In the genomic region with DNA sequence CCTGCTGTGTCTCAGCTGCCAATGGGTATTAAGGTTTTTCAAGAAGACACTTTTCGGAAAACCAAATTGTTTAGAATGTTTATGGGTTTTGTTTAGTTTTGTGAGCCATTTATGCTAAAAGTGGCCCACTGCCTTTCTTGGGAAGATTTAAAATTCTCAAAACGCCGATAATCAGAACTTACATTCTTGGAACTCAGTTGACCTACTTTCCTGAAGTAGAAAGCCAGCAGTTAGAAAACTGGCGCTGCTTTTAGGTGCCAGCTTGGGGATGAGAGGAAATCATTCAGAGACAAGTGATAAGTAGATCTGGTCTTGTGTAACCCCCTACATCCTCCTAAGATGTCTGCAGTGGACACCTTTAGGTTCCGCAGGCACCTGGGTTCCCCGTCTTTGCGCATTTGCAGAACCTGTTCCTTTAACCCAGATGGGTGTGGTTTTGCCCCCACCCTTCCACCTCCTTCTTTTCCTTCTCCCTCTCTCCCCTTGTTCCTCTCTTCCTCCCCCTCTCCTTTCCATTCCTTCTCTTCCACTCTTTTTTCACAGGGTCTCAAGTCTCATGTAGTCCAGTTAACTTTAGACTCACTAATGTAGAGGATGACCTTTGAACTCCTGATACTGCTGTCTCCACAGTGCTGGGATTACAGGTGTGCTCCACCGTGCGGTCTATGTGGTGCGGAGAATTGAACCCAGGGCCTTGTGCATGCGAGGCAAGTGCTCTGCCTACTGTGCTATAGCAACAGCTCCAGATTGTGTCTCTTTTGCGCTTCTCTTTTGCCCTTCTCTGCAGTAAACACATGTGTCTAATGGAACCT, we compare ENCODE assay signal across 8 mouse cellular contexts. TPM values are rescaled to one million over a fixed set of nuclear protein-coding genes. Genes with fewer than 3 reads are reported as not detected.
DNase-seq lines count a peak whose midpoint lies in the region; ATAC-seq lines count a peak whose summit lies in the region.

No protein-coding gene starts in this region.

- H3K4me2 ChIP-seq in kidney, embryonic 16.5 days (replicated peaks; ENCODE audit: low read depth, low read length) = peak overlapping the region; percentile 67
- H3K4me2 ChIP-seq in hindbrain, embryonic 16.5 days (ENCODE audit: low read length) = peak overlapping the region; percentile 79

- H3K27me3 ChIP-seq in kidney, embryonic 16.5 days (ENCODE audit: insufficient read depth, low read length) = no peaks in the 10 kb centered on the region
- no peaks in the 10 kb centered on the region for H3K27me3 ChIP-seq in hindbrain, embryonic 16.5 days (replicated peaks; ENCODE audit: control insufficient read depth, insufficient read depth, low read length)
- no peaks in the 10 kb centered on the region for H3K27me3 ChIP-seq in midbrain, embryonic 10.5 days (ENCODE audit: low read depth, poor library complexity, severe bottlenecking)

- DNase-seq in kidney, adult 8-10 months = no peak
- DNase-seq in brain, adult 2 months (ENCODE audit: low read depth, low spot score) = peak; percentile 47
- no peak for DNase-seq in midbrain, embryonic 10.5 days (ENCODE audit: low spot score)
- no peak for DNase-seq in ovary, postnatal 14 days (ENCODE audit: low spot score)
- DNase-seq in gastrocnemius, postnatal 10 days = no peak

- no peak for ATAC-seq in kidney, embryonic 16.5 days (ENCODE audit: low FRiP score, low TSS enrichment)
- ATAC-seq in hindbrain, embryonic 16.5 days = no peak
- ATAC-seq in inflammation-experienced regulatory T-cells, adult 6 months = no peak

- peaks cover 37% of the 10 kb centered on the region for H3K4me1 ChIP-seq in kidney, embryonic 16.5 days (ENCODE audit: insufficient read depth, low read length)
- peaks cover 7% of the 10 kb centered on the region for H3K4me1 ChIP-seq in hindbrain, embryonic 16.5 days (ENCODE audit: control insufficient read depth, insufficient read depth, low read depth, low read length)
- H3K4me1 ChIP-seq in midbrain, embryonic 10.5 days = peaks cover 33% of the 10 kb centered on the region

- H3K9me3 ChIP-seq in kidney, embryonic 16.5 days (ENCODE audit: low read length) = no peaks in the 10 kb centered on the region
- H3K9me3 ChIP-seq in hindbrain, embryonic 16.5 days (ENCODE audit: control insufficient read depth, low read length) = no peaks in the 10 kb centered on the region
- H3K9me3 ChIP-seq in midbrain, embryonic 10.5 days (replicated peaks) = no peaks in the 10 kb centered on the region

- WGBS in kidney, embryonic 16.5 days = 67% methylated on average over 12 of the region's 12 CpGs
- WGBS in hindbrain, embryonic 16.5 days = 74% methylated on average over 12 of the region's 12 CpGs
- 77% methylated on average over 12 of the region's 12 CpGs for WGBS in midbrain, embryonic 10.5 days

- peak overlapping the region; percentile 93 for H3K9ac ChIP-seq in kidney, embryonic 16.5 days (replicated peaks; ENCODE audit: low read length)
- peak overlapping the region; percentile 96; the same call in 1 of the 2 replicates for H3K9ac ChIP-seq in hindbrain, embryonic 16.5 days (ENCODE audit: low read depth, low read length)

- no peaks in the 10 kb centered on the region for H3K36me3 ChIP-seq in kidney, embryonic 16.5 days (ENCODE audit: insufficient read depth, low read length)
- no peaks in the 10 kb centered on the region for H3K36me3 ChIP-seq in hindbrain, embryonic 16.5 days (ENCODE audit: control insufficient read depth, insufficient read depth, low read length)
- peaks cover 6% of the 10 kb centered on the region for H3K36me3 ChIP-seq in midbrain, embryonic 10.5 days

- peak overlapping the region; percentile 73 for H3K4me3 ChIP-seq in kidney, embryonic 16.5 days (ENCODE audit: low read length)
- H3K4me3 ChIP-seq in hindbrain, embryonic 16.5 days (ENCODE audit: low read length) = peak overlapping the region; percentile 84
- H3K4me3 ChIP-seq in midbrain, embryonic 10.5 days = peak overlapping the region; percentile 93

- peak overlapping the region; percentile 93; the same call in 1 of the 2 replicates for H3K27ac ChIP-seq in kidney, embryonic 16.5 days (ENCODE audit: low read length)
- no peak overlapping the region for H3K27ac ChIP-seq in hindbrain, embryonic 16.5 days (ENCODE audit: low read depth, low read length)
- no peak overlapping the region for H3K27ac ChIP-seq in midbrain, embryonic 10.5 days (replicated peaks)

RNA-seq across cellular contexts. Expression of gene Cmtm6, which starts 1.2 kb away (rescaled TPM):
- polyA plus RNA-seq in kidney, embryonic 16.5 days (2015; fragmentation: Nextera tagmentation; extraction: Ambion mirVana) = 67.0 and 73.5 TPM in 2 replicates
- polyA plus RNA-seq in hindbrain, embryonic 16.5 days (2015; fragmentation: Nextera tagmentation; extraction: Ambion mirVana) = 21.0 and 21.2 TPM in 2 replicates
- polyA plus RNA-seq in midbrain, embryonic 10.5 days (2016; fragmentation: Nextera tagmentation; extraction: Ambion mirVana) = 27.1 and 27.2 TPM in 2 replicates
- 10 to 100 TPM; 62.5 to 80.3 (median 72.6) TPM for polyA plus RNA-seq in inflammation-experienced regulatory T-cells, adult 6 months (2017; shearing (Covaris generic))
- 10 to 100 TPM; 15.9 to 18.8 TPM for total RNA-seq in gastrocnemius, postnatal 10 days (2021)

RNA-seq across cellular contexts. Expression of gene Dync1li1, which starts 43.5 kb away (rescaled TPM):
- polyA plus RNA-seq in kidney, embryonic 16.5 days (2015; fragmentation: Nextera tagmentation; extraction: Ambion mirVana) = 45.7 and 61.2 TPM in 2 replicates
- 105 and 116 TPM in 2 replicates for polyA plus RNA-seq in hindbrain, embryonic 16.5 days (2015; fragmentation: Nextera tagmentation; extraction: Ambion mirVana)
- 86.9 and 99.7 TPM in 2 replicates for polyA plus RNA-seq in midbrain, embryonic 10.5 days (2016; fragmentation: Nextera tagmentation; extraction: Ambion mirVana)
- polyA plus RNA-seq in inflammation-experienced regulatory T-cells, adult 6 months (2017; shearing (Covaris generic)) = 10 to 100 TPM; 46.3 to 55.0 (median 50.4) TPM
- total RNA-seq in gastrocnemius, postnatal 10 days (2021) = 10 to 100 TPM; 37.9 to 38.4 TPM

RNA-seq across cellular contexts. Expression of gene Cmtm7, which starts 49.6 kb away (rescaled TPM):
- 111 and 117 TPM in 2 replicates for polyA plus RNA-seq in kidney, embryonic 16.5 days (2015; fragmentation: Nextera tagmentation; extraction: Ambion mirVana)
- 9.5 and 13.8 TPM in 2 replicates for polyA plus RNA-seq in hindbrain, embryonic 16.5 days (2015; fragmentation: Nextera tagmentation; extraction: Ambion mirVana)
- 75.6 and 88.2 TPM in 2 replicates for polyA plus RNA-seq in midbrain, embryonic 10.5 days (2016; fragmentation: Nextera tagmentation; extraction: Ambion mirVana)
- 100 to 1,000 TPM in 1 of 3 experiments, 10 to 100 TPM in 2; 44.6 to 117 (median 64.8) TPM for polyA plus RNA-seq in inflammation-experienced regulatory T-cells, adult 6 months (2017; shearing (Covaris generic))
- total RNA-seq in gastrocnemius, postnatal 10 days (2021) = 10 to 100 TPM; 14.1 to 16.7 TPM
